Mouse (Mus musculus) ovary, adult 10 weeks (tissue): ENCODE measurements around the gene Top3a. TPM values are rescaled to one million over a fixed set of nuclear protein-coding genes. Genes with fewer than 3 reads are reported as not detected.

Source experiments
- polyA plus RNA-seq: library from polyadenylated mRNA; stranded (reverse); fragments of 350-450 nt; fragmentation: Illumina TruSeq; extraction: RNeasy Lipid Tissue Mini Kit (QIAGEN cat#74804); gene quantifications from one replicate; pipeline ENCODE4 v1.2.3, GENCODE M21; 2014

Top3a gene
- polyA plus RNA-seq, result 7.8 TPM

DNA sequence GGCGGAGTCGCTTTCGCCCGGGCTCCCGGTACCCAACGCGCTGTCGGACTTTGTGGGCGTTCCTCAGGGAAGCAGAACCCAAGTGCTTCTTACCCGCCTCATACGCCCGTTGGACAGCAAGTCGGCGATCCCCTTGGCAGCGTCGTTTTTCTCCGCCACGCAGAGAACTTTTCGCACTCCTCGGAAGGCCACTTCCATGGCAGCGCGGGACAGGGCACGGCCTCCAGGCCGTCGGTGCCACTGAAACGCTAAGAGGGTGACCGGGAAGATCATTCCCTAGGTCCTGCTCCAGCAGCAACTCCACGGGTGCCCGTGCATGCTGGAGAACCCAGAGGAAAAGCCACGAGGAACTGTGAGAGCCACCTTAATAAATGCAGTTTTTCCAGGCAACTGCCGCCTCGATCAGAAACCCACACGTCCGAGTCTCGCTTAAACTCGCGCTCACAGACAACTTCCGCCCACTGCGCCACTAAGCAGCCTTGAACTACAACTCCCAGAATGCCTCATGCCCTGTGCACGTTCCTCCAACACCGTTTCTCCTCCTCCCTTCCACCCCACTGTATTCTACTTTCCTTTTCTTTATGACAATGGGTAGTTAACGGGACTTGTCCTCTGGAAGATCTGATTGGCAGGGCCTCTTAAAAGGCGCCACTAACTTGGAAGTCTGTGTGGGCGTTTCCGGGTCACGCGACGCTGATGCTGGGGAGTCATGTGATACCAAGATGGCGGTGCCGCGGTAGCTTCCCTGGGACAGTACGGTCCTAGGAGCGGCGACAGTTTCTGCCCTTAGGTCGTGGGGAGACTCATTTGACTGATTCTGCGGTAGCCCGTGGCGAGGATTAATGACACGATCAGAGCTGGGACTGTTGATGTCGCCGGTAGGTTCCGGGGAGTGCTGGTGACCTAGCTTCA lies at the start of gene Top3a, which contains the start of gene Smcr8:
Gene Top3a, minus strand, starts transcription at position 537 of the 912 bp plus-strand sequence.
Gene Smcr8, plus strand, starts transcription at position 696 of the 912 bp plus-strand sequence.

DNA sequence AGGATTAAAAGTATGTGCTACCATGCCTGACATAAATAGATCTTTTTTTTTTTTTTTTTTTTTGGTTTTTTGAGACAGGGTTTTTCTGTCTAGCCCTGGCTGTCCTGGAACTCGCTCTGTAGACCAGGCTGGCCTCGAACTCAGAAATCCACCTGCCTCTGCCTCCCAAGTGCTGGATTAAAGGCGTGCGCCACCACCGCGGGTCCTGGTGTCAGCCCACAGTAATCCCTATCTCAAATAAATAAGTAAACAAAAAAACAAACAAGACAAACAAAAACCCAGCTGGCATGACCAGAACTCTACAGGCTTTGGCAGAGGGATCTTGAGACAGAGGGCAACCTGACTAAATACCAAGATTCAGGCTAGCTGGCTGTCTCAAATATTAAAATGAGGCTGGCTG lies 34.5 kb upstream of the Top3a start, which contains the start of gene Shmt1:
Gene Shmt1, minus strand, starts transcription at position 101 of the 400 bp plus-strand sequence.

GRCm38 (mm10) chr11:60728260-60728761 lies 48.9 kb downstream of the Top3a start, which contains the start of gene Mief2:
TSS of gene Mief2 (plus strand) at chr11:60728398.

GRCm38 (mm10) chr11:60726601-60727391 lies 50.4 kb downstream of the Top3a start, which contains the start of gene Flii:
TSS of gene Flii (minus strand) at chr11:60727263.

DNA sequence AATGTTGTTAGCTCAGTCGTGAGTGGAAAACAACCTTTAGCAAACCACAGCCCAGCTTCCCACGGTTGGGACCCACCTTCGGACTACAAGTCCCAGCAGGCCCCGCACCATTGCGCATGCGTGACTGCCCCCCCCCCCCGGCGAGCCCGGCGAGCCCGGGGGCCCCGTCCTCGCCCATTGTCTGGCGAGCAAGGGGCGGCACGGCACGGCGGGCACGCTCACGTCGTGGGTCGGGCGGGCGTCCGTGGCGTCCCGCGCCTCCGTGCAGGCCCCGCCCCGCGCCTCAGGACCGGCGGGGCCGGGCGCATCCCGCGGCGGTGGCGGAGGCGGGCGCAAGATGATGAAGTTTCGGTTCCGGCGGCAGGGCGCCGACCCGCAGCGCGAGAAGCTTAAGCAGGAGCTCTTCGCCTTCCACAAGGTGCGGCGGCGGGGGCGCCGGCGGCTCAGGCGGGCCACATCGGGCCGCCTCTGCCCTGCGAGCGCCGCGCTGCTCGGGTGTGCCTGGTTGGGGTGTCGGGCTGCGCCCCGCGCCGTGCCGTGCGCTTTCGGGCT lies 77.6 kb downstream of the Top3a start, which contains the start of gene Llgl1:
Gene Llgl1, plus strand, starts transcription at position 200 of the 552 bp plus-strand sequence.

Other genes with a start within 250 kb of the Top3a start
- gene Alkbh5, start 241.0 kb downstream of the Top3a start, polyA plus RNA-seq, result 70.5 TPM
- gene Llgl1, start 77.6 kb downstream of the Top3a start, polyA plus RNA-seq, result 0.46 TPM
- gene Flii, start 50.1 kb downstream of the Top3a start, polyA plus RNA-seq, result 3.8 TPM
- 0.34 TPM for gene Mief2, start 49.0 kb downstream of the Top3a start, polyA plus RNA-seq
- 12.5 TPM for gene Smcr8, start 159 bp upstream of the Top3a start, polyA plus RNA-seq
- 15.6 TPM for gene Shmt1, start 34.4 kb upstream of the Top3a start, polyA plus RNA-seq
- 2.5 TPM for gene Dhrs7b, start 53.3 kb upstream of the Top3a start, polyA plus RNA-seq
- gene Tmem11, start 101.9 kb upstream of the Top3a start, polyA plus RNA-seq, result 12.6 TPM
- gene Natd1, start 137.4 kb upstream of the Top3a start, polyA plus RNA-seq, result 2.5 TPM
- 4.8 TPM for gene Map2k3, start 154.7 kb upstream of the Top3a start, polyA plus RNA-seq
- not detected for gene Kcnj12, start 245.2 kb upstream of the Top3a start, polyA plus RNA-seq